Mouse (Mus musculus): ENCODE measurements around the gene Rftn1.

DNA sequence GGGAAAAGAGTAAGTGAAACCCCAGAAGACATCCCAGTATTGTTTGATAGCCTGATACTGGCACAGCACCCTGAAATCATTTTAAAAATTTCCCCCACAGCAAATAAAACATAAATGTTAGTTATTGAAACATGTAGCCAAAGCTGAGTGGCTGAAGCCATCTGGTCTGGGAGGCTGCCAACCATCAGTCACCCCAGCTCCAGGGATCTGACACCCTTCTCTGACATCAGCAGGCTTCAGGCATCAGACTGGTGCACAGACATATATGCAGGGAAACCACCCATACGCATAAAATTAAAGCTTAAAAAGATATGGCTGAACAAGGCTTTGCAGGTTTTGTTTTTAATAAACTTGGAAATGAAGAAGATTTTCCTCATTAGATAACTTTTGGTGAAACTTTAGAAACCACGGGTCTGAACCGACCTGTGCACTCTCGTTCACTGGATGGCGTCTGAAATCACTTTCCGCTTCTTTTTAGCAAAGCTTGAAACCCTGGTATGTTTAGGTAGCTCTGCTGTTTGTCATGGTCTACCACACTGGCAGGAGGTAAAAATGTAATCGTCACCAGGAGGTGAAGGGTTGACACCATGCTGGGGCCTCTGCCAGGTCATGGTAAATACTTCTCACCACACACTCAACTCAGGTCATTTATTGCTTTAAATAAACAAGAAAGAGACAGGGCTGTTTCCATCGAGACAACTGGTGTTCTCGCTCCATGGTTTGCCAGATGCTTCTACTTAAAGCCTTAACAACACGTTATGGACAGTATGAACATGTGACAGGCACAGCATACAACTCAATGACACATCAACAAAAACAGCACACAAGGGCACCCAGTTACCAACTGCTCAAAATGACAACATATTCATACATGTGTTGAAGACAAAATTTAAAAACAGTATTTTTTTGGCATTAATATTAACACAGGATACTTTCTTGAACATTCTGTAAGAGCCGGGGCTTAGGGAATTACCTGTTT, 197.6 kb downstream of the Rftn1 start:
- TF ChIP-seq POLR2A (IDR thresholded peaks at IDR 0.05; ENCODE audit: insufficient read depth, low read length), result no peak
- no peak for TF ChIP-seq CTCF (IDR thresholded peaks at IDR 0.05; ENCODE audit: low read depth, low read length)
